Mouse (Mus musculus) gastrocnemius, postnatal 36 days (tissue): Measurements from ENCODE around the gene Lrp1. TPM values are rescaled to one million over a fixed set of nuclear protein-coding genes. Genes with fewer than 3 reads are reported as not detected.

Experiments
- total RNA-seq, 2 experiments: library from RNA; stranded (reverse); gene quantifications; 2 replicates each; pipeline ENCODE4 v1.2.3; 2021

Gene Lrp1
- total RNA-seq, 2 experiments from 2014 or later, result 48.6 to 49.1 TPM

Other genes starting within 250 kb of the Lrp1 start
- gene R3hdm2, start 240.8 kb downstream of the Lrp1 start, total RNA-seq, result 100 to 1,000 TPM in 1 of 2 experiments, 10 to 100 TPM in 1; 89.7 to 129 TPM
- 100 to 1,000 TPM; 342 to 376 TPM for gene Stac3, start 119.5 kb downstream of the Lrp1 start, total RNA-seq
- gene Ndufa4l2, start 106.2 kb downstream of the Lrp1 start, total RNA-seq, result 10 to 100 TPM; 11.0 to 11.3 TPM
- gene Shmt2, start 98.7 kb downstream of the Lrp1 start, total RNA-seq, result 10 to 100 TPM; 23.4 to 26.4 TPM
- under 1 TPM; 0.20 TPM for gene Nxph4, start 86.6 kb downstream of the Lrp1 start, total RNA-seq
- 10 to 100 TPM; 15.4 to 15.5 TPM for gene Stat6, start 21.8 kb upstream of the Lrp1 start, total RNA-seq
- 1 to 10 TPM; 1.9 to 2.1 TPM for gene Nemp1, start 45.8 kb upstream of the Lrp1 start, total RNA-seq
- gene Nab2, start 47.4 kb upstream of the Lrp1 start, total RNA-seq, result 1 to 10 TPM; 2.3 to 4.4 TPM
- gene Myo1a, start 84.0 kb upstream of the Lrp1 start, total RNA-seq, result under 1 TPM; 0.15 to 0.18 TPM
- not detected for gene Tac2, start 103.3 kb upstream of the Lrp1 start, total RNA-seq
- gene Zbtb39, start 118.4 kb upstream of the Lrp1 start, total RNA-seq, result 1 to 10 TPM; 5.1 to 5.9 TPM
- under 1 TPM; 0.13 to 0.15 TPM for gene Gpr182, start 130.6 kb upstream of the Lrp1 start, total RNA-seq
- gene Rdh1, start 138.6 kb upstream of the Lrp1 start, total RNA-seq, result under 1 TPM; 0.05 to 0.10 TPM
- not detected for gene Rdh16f1, start 138.6 kb upstream of the Lrp1 start, total RNA-seq
- under 1 TPM; 0.47 to 0.69 TPM for gene Rdh9, start 155.2 kb upstream of the Lrp1 start, total RNA-seq
- gene Rdh16, start 180.0 kb upstream of the Lrp1 start, total RNA-seq, result not detected
- gene Rdh19, start 228.8 kb upstream of the Lrp1 start, total RNA-seq, result not detected
- gene Rdh16f2, start 245.3 kb upstream of the Lrp1 start, total RNA-seq, result not detected